Mouse (Mus musculus): Measurements from ENCODE around the gene Plekho2. TPM values are rescaled to one million over a fixed set of nuclear protein-coding genes. Genes with fewer than 3 reads are reported as not detected.
A peak's percentile ranks its signal among the peaks of the same experiment; 100 is the strongest.

The Plekho2 gene
- polyA plus RNA-seq, 1 experiment from 2014 or later = 15.2 TPM

DNA sequence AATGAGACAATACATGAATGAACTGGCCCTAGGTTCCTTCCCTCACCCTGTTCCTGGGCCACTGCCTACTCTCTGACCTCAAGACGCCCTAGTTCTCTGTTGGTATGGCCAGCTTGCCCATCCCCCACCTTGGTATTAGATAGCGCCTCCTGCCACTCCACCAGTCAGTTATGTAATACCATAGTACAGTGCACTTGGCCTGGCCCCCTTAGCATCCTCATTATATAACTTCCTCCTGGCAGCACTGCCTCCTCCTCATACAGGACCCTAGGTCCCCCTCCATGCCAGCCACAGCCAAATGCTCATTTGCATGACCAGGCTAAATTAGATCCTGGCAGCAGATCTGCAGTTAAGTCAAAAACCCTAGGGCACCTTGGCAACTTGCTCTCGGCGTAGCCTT is 18.8 kb downstream of the Plekho2 start:
- Histone ChIP-seq H3K9me3 (no peaks in the 10 kb centered on the region), H3K27me3 (replicated peaks; ENCODE audit: low read depth, poor library complexity, severe bottlenecking) (no peaks in the 10 kb centered on the region), H3K27ac (replicated peaks) (peak overlapping the region; percentile 80), H3K4me3 (no peak overlapping the region), H3K36me3 (replicated peaks) (peaks cover 94% of the 10 kb centered on the region), H3K4me1 (peaks cover 24% of the 10 kb centered on the region)
- 85% methylated on average over 4 of the region's 4 CpGs for whole genome bisulfite sequencing
- no peak for DNase-seq (ENCODE audit: low spot score)

DNA sequence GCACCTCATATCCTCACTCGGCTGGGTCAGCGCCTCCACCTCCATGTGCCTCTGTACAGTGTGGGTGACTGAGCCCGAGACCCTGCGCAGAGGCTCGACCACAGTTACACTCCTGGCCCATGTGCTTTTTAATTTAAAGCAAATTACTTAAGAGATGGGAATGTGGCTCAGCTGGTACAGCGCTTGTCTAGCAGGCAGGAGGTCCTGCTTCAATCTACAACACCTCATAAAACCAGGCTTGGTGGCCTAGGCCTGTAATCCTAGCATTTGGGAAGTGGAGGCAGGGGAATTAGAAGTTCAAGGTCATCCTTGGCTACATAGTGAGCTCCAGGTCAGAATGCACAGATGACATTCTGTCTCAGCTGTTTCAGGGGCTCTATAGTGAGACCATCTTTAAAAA is 21.0 kb downstream of the Plekho2 start:
- DNase-seq (ENCODE audit: low spot score) = no peak
- H3K27ac ChIP-seq (replicated peaks) = no peak overlapping the region
- 94% methylated on average over 6 of the region's 6 CpGs for WGBS
- H3K9me3 ChIP-seq = no peaks in the 10 kb centered on the region
- peaks cover 45% of the 10 kb centered on the region for H3K4me1 ChIP-seq
- no peak overlapping the region for H3K4me3 ChIP-seq
- no peaks in the 10 kb centered on the region for H3K27me3 ChIP-seq (replicated peaks; ENCODE audit: low read depth, poor library complexity, severe bottlenecking)
- H3K36me3 ChIP-seq (replicated peaks) = peaks cover 90% of the 10 kb centered on the region

GRCm38 (mm10) chr9:65556979-65557378 is 22.9 kb downstream of the Plekho2 start:
- no peaks in the 10 kb centered on the region for H3K27me3 ChIP-seq (replicated peaks; ENCODE audit: low read depth, poor library complexity, severe bottlenecking)
- no peak overlapping the region for H3K4me3 ChIP-seq
- no peak overlapping the region for H3K27ac ChIP-seq (replicated peaks)
- H3K9me3 ChIP-seq = no peaks in the 10 kb centered on the region
- H3K4me1 ChIP-seq = peaks cover 33% of the 10 kb centered on the region
- WGBS = 97% methylated on average over 5 of the region's 5 CpGs
- H3K36me3 ChIP-seq (replicated peaks) = peaks cover 80% of the 10 kb centered on the region
- no peak for DNase-seq (ENCODE audit: low spot score)

DNA sequence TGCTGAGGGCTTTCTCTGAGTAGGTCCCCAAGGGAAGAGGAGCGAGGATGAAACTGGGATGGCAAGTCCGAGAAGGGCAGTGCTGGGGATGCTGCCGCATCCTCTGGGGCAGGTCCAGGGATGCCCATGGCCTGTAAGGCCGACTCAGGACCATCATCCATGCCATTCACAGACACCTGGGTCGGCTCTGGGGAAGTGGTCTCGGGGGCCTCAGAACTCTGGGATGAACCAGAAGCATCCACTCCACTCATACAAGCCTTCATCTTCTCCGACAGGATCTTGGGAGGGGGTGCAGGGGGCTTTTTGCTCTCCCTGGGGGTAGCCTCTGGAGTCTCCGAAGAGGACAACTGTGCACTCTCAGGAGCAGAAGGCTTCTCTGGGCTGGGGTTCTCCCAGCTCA is 23.5 kb downstream of the Plekho2 start:
- no peaks in the 10 kb centered on the region for H3K9me3 ChIP-seq
- H3K4me3 ChIP-seq = no peak overlapping the region
- H3K27me3 ChIP-seq (replicated peaks; ENCODE audit: low read depth, poor library complexity, severe bottlenecking) = no peaks in the 10 kb centered on the region
- no peak for DNase-seq (ENCODE audit: low spot score)
- peak overlapping the region; percentile 5 for H3K27ac ChIP-seq (replicated peaks)
- peaks cover 31% of the 10 kb centered on the region for H3K4me1 ChIP-seq
- peaks cover 78% of the 10 kb centered on the region for H3K36me3 ChIP-seq (replicated peaks)
- 97% methylated on average over 8 of the region's 8 CpGs for WGBS

DNA sequence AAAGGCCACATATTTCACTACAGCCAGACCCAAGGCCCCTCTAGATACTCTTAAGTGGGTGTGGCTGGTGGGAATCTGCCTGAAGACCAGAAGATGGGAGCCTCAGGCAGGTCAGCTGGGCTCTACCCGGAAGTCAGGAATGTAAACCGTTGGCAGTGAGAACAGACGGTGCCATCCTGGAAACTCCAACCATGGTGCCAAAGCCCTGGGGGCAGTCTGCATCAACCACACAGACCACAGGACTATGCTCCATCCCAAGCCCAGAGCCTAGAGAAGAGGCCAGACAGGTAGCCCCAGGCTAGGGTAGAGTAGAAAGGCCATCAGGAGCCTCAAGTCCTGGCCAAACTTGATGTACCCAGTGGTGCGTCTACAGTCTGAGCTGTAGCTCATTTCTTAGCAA is 24.2 kb downstream of the Plekho2 start:
- H3K27me3 ChIP-seq (replicated peaks; ENCODE audit: low read depth, poor library complexity, severe bottlenecking) = no peaks in the 10 kb centered on the region
- peak overlapping the region; percentile 79 for H3K27ac ChIP-seq (replicated peaks)
- no peak for DNase-seq (ENCODE audit: low spot score)
- H3K4me3 ChIP-seq = 0 out of 2 replicates have a peak overlapping the region, but pooled peaks have one; percentile 21
- no peaks in the 10 kb centered on the region for H3K9me3 ChIP-seq
- 85% methylated on average over 4 of the region's 4 CpGs for WGBS
- peaks cover 33% of the 10 kb centered on the region for H3K4me1 ChIP-seq
- H3K36me3 ChIP-seq (replicated peaks) = peaks cover 72% of the 10 kb centered on the region

DNA sequence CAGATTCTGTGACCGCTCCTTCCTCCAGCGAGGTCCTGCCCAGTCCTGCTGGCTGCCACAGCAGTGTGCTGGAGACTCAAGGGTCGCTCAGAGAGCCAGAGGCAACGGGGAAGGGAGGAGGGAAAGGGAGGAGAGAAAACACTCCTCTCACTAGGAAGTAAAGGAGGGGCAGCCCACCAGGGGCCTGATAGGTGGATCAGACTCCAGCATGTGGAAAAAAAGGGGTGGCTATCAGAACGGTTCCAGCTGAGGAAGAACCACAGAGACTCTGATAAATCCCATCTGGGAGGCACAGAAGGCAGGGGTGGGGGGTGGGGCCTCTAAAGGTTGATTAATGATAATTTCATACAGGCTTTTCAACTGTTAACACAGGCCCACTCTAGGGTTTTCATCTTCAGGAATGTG is 24.8 kb downstream of the Plekho2 start:
- H3K4me3 ChIP-seq = peak overlapping the region; percentile 21; the same call in 1 of the 2 replicates
- no peaks in the 10 kb centered on the region for H3K27me3 ChIP-seq (replicated peaks; ENCODE audit: low read depth, poor library complexity, severe bottlenecking)
- H3K27ac ChIP-seq (replicated peaks) = peak overlapping the region; percentile 79
- peaks cover 39% of the 10 kb centered on the region for H3K4me1 ChIP-seq
- WGBS = 11% methylated on average over 5 of the region's 5 CpGs
- H3K36me3 ChIP-seq (replicated peaks) = peaks cover 66% of the 10 kb centered on the region
- no peaks in the 10 kb centered on the region for H3K9me3 ChIP-seq
- DNase-seq (ENCODE audit: low spot score) = peak; percentile 66

DNA sequence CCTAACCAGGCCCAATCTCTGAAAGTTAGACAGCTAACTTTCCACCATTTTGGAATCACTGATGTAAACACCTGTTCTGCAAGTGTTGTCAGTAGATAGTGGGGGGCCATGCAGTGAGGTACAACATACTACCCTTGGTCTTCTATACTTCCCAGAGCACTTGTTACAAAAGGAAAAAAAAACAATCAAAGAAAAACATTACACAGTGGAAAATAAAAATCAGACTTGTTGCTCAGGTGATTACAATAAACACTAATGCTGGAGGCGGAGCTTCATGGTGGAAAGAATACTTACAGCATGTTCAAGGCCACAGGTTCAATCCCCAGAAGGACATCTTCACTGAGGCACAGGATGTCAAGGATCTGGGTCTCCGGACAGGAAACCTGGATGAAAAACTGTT is 27.1 kb downstream of the Plekho2 start:
- Histone ChIP-seq H3K4me3 (no peak overlapping the region), H3K36me3 (replicated peaks) (peaks cover 43% of the 10 kb centered on the region), H3K4me1 (peaks cover 55% of the 10 kb centered on the region), H3K27me3 (replicated peaks; ENCODE audit: low read depth, poor library complexity, severe bottlenecking) (no peaks in the 10 kb centered on the region), H3K9me3 (no peaks in the 10 kb centered on the region), H3K27ac (replicated peaks) (no peak overlapping the region)
- DNase-seq (ENCODE audit: low spot score) = no peak
- 95% methylated on average over 2 of the region's 2 CpGs for WGBS

DNA sequence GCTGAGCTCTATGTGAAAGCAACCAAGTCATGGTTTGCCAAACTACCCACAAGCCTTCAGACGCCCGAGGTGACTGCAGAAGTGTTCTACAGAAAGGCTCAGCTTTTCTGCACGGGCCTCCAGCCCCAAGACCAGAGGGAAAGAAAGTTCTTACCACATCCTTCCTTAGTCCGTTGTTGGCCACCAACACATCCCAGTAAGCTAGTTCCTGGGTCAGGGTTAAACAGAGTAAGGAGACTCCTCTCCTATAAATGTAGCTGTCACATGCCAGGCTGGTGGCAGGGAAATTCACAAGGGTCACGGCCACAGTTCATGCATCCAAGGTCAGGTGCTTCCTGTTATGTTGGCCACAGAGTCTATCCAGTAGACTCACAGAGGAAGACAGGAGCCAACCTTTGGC is 27.7 kb downstream of the Plekho2 start:
- 87% methylated on average over 5 of the region's 5 CpGs for WGBS
- peaks cover 37% of the 10 kb centered on the region for H3K36me3 ChIP-seq (replicated peaks)
- H3K4me1 ChIP-seq = peaks cover 57% of the 10 kb centered on the region
- no peak overlapping the region for H3K4me3 ChIP-seq
- H3K9me3 ChIP-seq = no peaks in the 10 kb centered on the region
- DNase-seq (ENCODE audit: low spot score) = no peak
- H3K27me3 ChIP-seq (replicated peaks; ENCODE audit: low read depth, poor library complexity, severe bottlenecking) = no peaks in the 10 kb centered on the region
- no peak overlapping the region for H3K27ac ChIP-seq (replicated peaks)

GRCm38 (mm10) chr9:65551035-65551434 is 28.8 kb downstream of the Plekho2 start:
- Histone ChIP-seq H3K36me3 (replicated peaks) (peaks cover 26% of the 10 kb centered on the region), H3K4me1 (peaks cover 56% of the 10 kb centered on the region), H3K27ac (replicated peaks) (peak overlapping the region; percentile 80), H3K4me3 (no peak overlapping the region), H3K9me3 (no peaks in the 10 kb centered on the region), H3K27me3 (replicated peaks; ENCODE audit: low read depth, poor library complexity, severe bottlenecking) (no peaks in the 10 kb centered on the region)
- WGBS = 21% methylated on average over 5 of the region's 5 CpGs
- DNase-seq (ENCODE audit: low spot score) = peak; percentile 80

- peaks cover 53% of the 10 kb centered on the region for H3K4me1 ChIP-seq
- DNase-seq (ENCODE audit: low spot score) = no peak
- peak overlapping the region; percentile 80 for H3K27ac ChIP-seq (replicated peaks)
- no peaks in the 10 kb centered on the region for H3K9me3 ChIP-seq
- H3K4me3 ChIP-seq = no peak overlapping the region
- peaks cover 19% of the 10 kb centered on the region; the same call in 1 of the 2 replicates for H3K36me3 ChIP-seq (replicated peaks)
- WGBS = 49% methylated on average over 7 of the region's 7 CpGs
- no peaks in the 10 kb centered on the region for H3K27me3 ChIP-seq (replicated peaks; ENCODE audit: low read depth, poor library complexity, severe bottlenecking)
Measured at GRCm38 (mm10) chr9:65550079-65550831, 29.6 kb downstream of the Plekho2 start.

DNA sequence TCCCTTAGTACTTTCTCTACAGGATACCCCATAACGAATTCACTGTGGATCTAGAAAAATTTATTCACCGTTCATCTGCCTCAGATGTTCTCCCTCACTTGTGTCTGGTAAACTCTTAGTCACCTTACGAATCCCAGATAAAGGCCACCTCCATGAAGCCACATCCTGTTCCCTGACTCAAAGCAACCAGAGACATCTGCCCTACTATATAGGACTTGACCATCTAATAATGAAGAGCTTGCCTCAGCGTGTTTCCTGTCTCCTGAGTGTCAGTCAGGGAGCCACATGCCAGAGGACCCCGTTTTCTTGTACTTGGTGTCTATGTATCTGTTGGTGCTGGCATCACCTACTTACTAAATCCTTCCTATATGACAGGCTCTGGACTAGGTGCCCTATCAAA is 30.2 kb downstream of the Plekho2 start:
- no peak for DNase-seq (ENCODE audit: low spot score)
- H3K36me3 ChIP-seq (replicated peaks) = peaks cover 14% of the 10 kb centered on the region; the same call in 1 of the 2 replicates
- 90% methylated on average over 5 of the region's 5 CpGs for WGBS
- H3K27me3 ChIP-seq (replicated peaks; ENCODE audit: low read depth, poor library complexity, severe bottlenecking) = no peaks in the 10 kb centered on the region
- 0 out of 2 replicates have a peak overlapping the region, but pooled peaks have one; percentile 2 for H3K27ac ChIP-seq (replicated peaks)
- no peaks in the 10 kb centered on the region for H3K9me3 ChIP-seq
- peaks cover 47% of the 10 kb centered on the region for H3K4me1 ChIP-seq
- no peak overlapping the region for H3K4me3 ChIP-seq

DNA sequence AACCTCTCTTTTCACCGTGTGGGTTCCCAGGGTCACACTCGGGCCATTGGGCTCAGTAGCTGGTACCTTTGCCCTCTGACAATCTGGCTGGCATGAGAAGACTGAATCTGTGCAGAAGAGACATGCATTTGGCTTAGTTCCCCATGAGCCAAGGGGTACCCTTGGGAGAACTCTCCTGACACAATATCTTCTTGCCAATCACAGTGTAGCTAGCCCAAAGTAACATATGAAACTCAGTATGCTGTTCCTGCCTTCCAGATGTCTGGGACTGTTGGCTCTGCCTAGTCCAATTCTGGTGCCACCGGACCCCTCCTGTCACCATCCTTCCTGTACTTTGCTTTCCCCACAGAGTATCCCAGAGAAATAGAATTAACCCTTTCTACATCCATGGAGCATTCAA is 30.7 kb downstream of the Plekho2 start:
- H3K4me1 ChIP-seq = peaks cover 42% of the 10 kb centered on the region
- H3K27ac ChIP-seq (replicated peaks) = no peak overlapping the region
- peaks cover 9% of the 10 kb centered on the region; the same call in 1 of the 2 replicates for H3K36me3 ChIP-seq (replicated peaks)
- H3K27me3 ChIP-seq (replicated peaks; ENCODE audit: low read depth, poor library complexity, severe bottlenecking) = no peaks in the 10 kb centered on the region
- no peaks in the 10 kb centered on the region for H3K9me3 ChIP-seq
- DNase-seq (ENCODE audit: low spot score) = no peak
- H3K4me3 ChIP-seq = no peak overlapping the region
- WGBS = 76% methylated on average over 3 of the region's 3 CpGs

- peaks cover 5% of the 10 kb centered on the region; the same call in 1 of the 2 replicates for H3K36me3 ChIP-seq (replicated peaks)
- no peaks in the 10 kb centered on the region for H3K27me3 ChIP-seq (replicated peaks; ENCODE audit: low read depth, poor library complexity, severe bottlenecking)
- H3K4me3 ChIP-seq = no peak overlapping the region
- WGBS = 81% methylated on average over 8 of the region's 8 CpGs
- peak overlapping the region; percentile 31; the same call in 1 of the 2 replicates for H3K27ac ChIP-seq (replicated peaks)
- no peaks in the 10 kb centered on the region for H3K9me3 ChIP-seq
- no peak for DNase-seq (ENCODE audit: low spot score)
- peaks cover 40% of the 10 kb centered on the region for H3K4me1 ChIP-seq
Measured at GRCm38 (mm10) chr9:65548311-65548710, 31.5 kb downstream of the Plekho2 start.
